Comparison of ENCODE assay signal across 7 mouse cellular contexts in genomic region chr7:93080731-93081430, GRCm38 (mm10). TPM values are rescaled to one million over a fixed set of nuclear protein-coding genes. Genes with fewer than 3 reads are reported as not detected.
A peak's percentile ranks its signal among the peaks of the same experiment; 100 is the strongest.
DNase-seq lines count a peak whose midpoint lies in the region; ATAC-seq lines count a peak whose summit lies in the region.

No protein-coding gene starts in this region.

- intact Hi-C loops in heart, postnatal 10 days (cut with DNase I), result no loop called here

- 0 out of 2 replicates have a peak, but pooled peaks have one; percentile 19 for ATAC-seq in megakaryocyte, adult 5-6 weeks (ENCODE audit: poor library complexity, severe bottlenecking)

- DNase-seq in ovary, postnatal 10 days (ENCODE audit: low spot score), result peak; percentile 11
- no peak for DNase-seq in ovary, adult 18-20 months (ENCODE audit: low spot score)
- DNase-seq in embryo, embryonic 11 days, result peak; percentile 60
- peak; percentile 13 to 22 for DNase-seq in heart, postnatal 10 days
- no peak for DNase-seq in yolk sac, embryonic 10.5 days (ENCODE audit: low spot score)
- no peak for DNase-seq in gastrocnemius, adult 18-20 months (ENCODE audit: low spot score)

RNA-seq across cellular contexts. Expression of gene Fam181b, which starts 1.2 kb away (rescaled TPM):
- total RNA-seq in heart, postnatal 10 days (2021), result 1 to 10 TPM; 8.0 to 8.9 TPM
- total RNA-seq in megakaryocyte, adult 5-6 weeks (2015), result not detected in 2 replicates
- not detected in 2 replicates for total RNA-seq in megakaryocyte, adult 5-6 weeks (2017)
- under 1 TPM; 0.48 to 0.90 TPM for total RNA-seq in gastrocnemius, adult 18-20 months (2021)

Comparison
In these comparisons a context has a peak if more than half of its experiments do, and no peak if none do; other contexts are left out.
1. DNase-seq: peak in ovary, postnatal 10 days (single experiment), embryo, embryonic 11 days (single experiment) and heart, postnatal 10 days (2 of 2); none in ovary, adult 18-20 months (single experiment), yolk sac, embryonic 10.5 days (single experiment) and gastrocnemius, adult 18-20 months (single experiment).
2. RNA of gene Fam181b, which starts 1.2 kb away (total RNA-seq): 8.0 to 8.9 TPM in heart, postnatal 10 days; 0.48 to 0.90 TPM in gastrocnemius, adult 18-20 months and not detected in megakaryocyte, adult 5-6 weeks; every median in the first group is over 4 times any median in the second.